Mouse (Mus musculus) CD4-positive, CD25-positive, alpha-beta regulatory T cell, adult 4 months (primary cell): ENCODE measurements around the gene Kcnh4. TPM values are rescaled to one million over a fixed set of nuclear protein-coding genes. Genes with fewer than 3 reads are reported as not detected.

Source experiments
- ATAC-seq: one replicate; pipeline ENCODE4 v1.8.0; 2017
- polyA plus RNA-seq, 2 experiments: library from polyadenylated mRNA; unstranded; fragments of 100-300 nt; shearing (Covaris generic); gene quantifications; one replicate each; pipeline ENCODE4 v1.2.1; 2017

Kcnh4 gene
- polyA plus RNA-seq, 2 experiments from 2014 or later = not detected

- ATAC-seq = no peak
Observed at GRCm38 (mm10) chr11:100709201-100709810, 50.4 kb downstream of the Kcnh4 start.

- ATAC-seq = no peak
Observed at GRCm38 (mm10) chr11:100705095-100705747, 54.5 kb downstream of the Kcnh4 start.

GRCm38 (mm10) chr11:100703851-100704531 lies 55.8 kb downstream of the Kcnh4 start, which contains the start of gene Dhx58:
Gene Dhx58, minus strand, starts transcription at chr11:100704271.
- ATAC-seq = peak; percentile 80

- ATAC-seq = peak; percentile 46
Observed at GRCm38 (mm10) chr11:100703366-100703765, 56.4 kb downstream of the Kcnh4 start.

GRCm38 (mm10) chr11:100702906-100703305 lies 56.8 kb downstream of the Kcnh4 start:
- no peak for ATAC-seq

- peak; percentile 75 for ATAC-seq
Observed at GRCm38 (mm10) chr11:100702081-100702851, 57.5 kb downstream of the Kcnh4 start.

GRCm38 (mm10) chr11:100701301-100701700 lies 58.4 kb downstream of the Kcnh4 start:
- ATAC-seq = no peak

- no peak for ATAC-seq
Observed at GRCm38 (mm10) chr11:100700710-100701109, 59.0 kb downstream of the Kcnh4 start.

- no peak for ATAC-seq
Observed at GRCm38 (mm10) chr11:100697921-100698320, 61.8 kb downstream of the Kcnh4 start.

- no peak for ATAC-seq
Observed at GRCm38 (mm10) chr11:100694926-100695325, 64.8 kb downstream of the Kcnh4 start.

- ATAC-seq = no peak
Observed at GRCm38 (mm10) chr11:100693154-100693553, 66.6 kb downstream of the Kcnh4 start.

- ATAC-seq = peak; percentile 39
Observed at GRCm38 (mm10) chr11:100692164-100692616, 67.6 kb downstream of the Kcnh4 start, which contains the start of gene Zfp385c. Gene Zfp385c, minus strand, starts transcription at chr11:100692455.

- ATAC-seq = no peak
Observed at GRCm38 (mm10) chr11:100690389-100690788, 69.4 kb downstream of the Kcnh4 start.

Other genes with a start within 250 kb of the Kcnh4 start
- gene Acly, start 231.9 kb downstream of the Kcnh4 start, polyA plus RNA-seq = 100 to 1,000 TPM; 102 to 153 TPM
- gene Ttc25, start 214.3 kb downstream of the Kcnh4 start, polyA plus RNA-seq = under 1 TPM in 1 of 2 experiments, not detected in 1; 0.24 TPM
- gene Cnp, start 185.0 kb downstream of the Kcnh4 start, polyA plus RNA-seq = 100 to 1,000 TPM; 185 to 348 TPM
- 10 to 100 TPM; 27.1 to 30.3 TPM for gene Nkiras2, start 140.7 kb downstream of the Kcnh4 start, polyA plus RNA-seq
- gene Dnajc7, start 139.8 kb downstream of the Kcnh4 start, polyA plus RNA-seq = 100 to 1,000 TPM; 426 to 510 TPM
- gene Zfp385c, start 67.5 kb downstream of the Kcnh4 start, polyA plus RNA-seq = under 1 TPM in 1 of 2 experiments, not detected in 1; 0.23 TPM
- gene Dhx58, start 55.7 kb downstream of the Kcnh4 start, polyA plus RNA-seq = 10 to 100 TPM; 31.6 to 60.3 TPM
- gene Kat2a, start 47.5 kb downstream of the Kcnh4 start, polyA plus RNA-seq = 10 to 100 TPM; 11.1 to 13.2 TPM
- 1 to 10 TPM in 1 of 2 experiments, not detected in 1; 1.0 TPM for gene Hspb9, start 46.1 kb downstream of the Kcnh4 start, polyA plus RNA-seq
- gene Rab5c, start 21.7 kb downstream of the Kcnh4 start, polyA plus RNA-seq = 10 to 100 TPM; 21.2 to 35.8 TPM
- gene Hcrt, start 3.0 kb upstream of the Kcnh4 start, polyA plus RNA-seq = not detected
- gene Ghdc, start 11.0 kb upstream of the Kcnh4 start, polyA plus RNA-seq = 1 to 10 TPM; 2.7 to 3.1 TPM
- 10 to 100 TPM; 39.3 to 53.2 TPM for gene Stat5b, start 90.8 kb upstream of the Kcnh4 start, polyA plus RNA-seq
- 10 to 100 TPM; 37.9 to 52.4 TPM for gene Stat5a, start 99.4 kb upstream of the Kcnh4 start, polyA plus RNA-seq
- 100 to 1,000 TPM; 105 to 122 TPM for gene Stat3, start 179.6 kb upstream of the Kcnh4 start, polyA plus RNA-seq
- gene Cavin1, start 210.9 kb upstream of the Kcnh4 start, polyA plus RNA-seq = 1 to 10 TPM; 1.8 to 3.1 TPM
- 10 to 100 TPM in 1 of 2 experiments, 1 to 10 TPM in 1; 7.0 to 15.7 TPM for gene Atp6v0a1, start 249.5 kb upstream of the Kcnh4 start, polyA plus RNA-seq